Mouse (Mus musculus) regulatory T cell (primary cell): Measurements from ENCODE around the gene Cdh13.
"Not testable (repeated sequence)": the region's sequence is repeated elsewhere in the genome, so short reads cannot be mapped to it uniquely, and the experiment has no call there.

Source experiments
- in situ Hi-C: fragments of 300-600 bp; cut with MboI, MseI; formaldehyde crosslinking; loops from one replicate; pipeline ENCODE4 v1.15.1; 2025; ENCODE audit warnings: high pct_unique_total_duplicates

Gene Cdh13

DNA sequence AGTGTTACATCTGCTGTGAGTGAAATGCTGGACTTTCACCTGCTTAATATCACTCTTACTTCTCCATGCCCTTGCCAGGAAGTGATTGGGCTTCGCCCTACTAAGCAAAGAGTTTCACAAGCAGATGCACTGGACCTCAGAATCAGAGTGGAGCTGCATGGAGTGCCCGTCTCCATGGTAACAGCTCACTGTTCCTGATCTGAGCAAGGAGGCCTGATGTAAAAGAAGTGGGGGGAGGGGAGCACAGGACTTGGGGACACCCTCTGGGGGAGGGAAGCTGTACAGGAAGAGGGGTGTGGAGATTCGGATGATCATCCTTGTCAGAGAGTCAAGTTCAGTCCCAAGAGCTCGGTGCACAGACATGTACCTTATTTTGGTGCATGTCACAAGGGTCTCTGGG lies 384.2 kb downstream of the Cdh13 start:
- in situ Hi-C loops: no loop called here

DNA sequence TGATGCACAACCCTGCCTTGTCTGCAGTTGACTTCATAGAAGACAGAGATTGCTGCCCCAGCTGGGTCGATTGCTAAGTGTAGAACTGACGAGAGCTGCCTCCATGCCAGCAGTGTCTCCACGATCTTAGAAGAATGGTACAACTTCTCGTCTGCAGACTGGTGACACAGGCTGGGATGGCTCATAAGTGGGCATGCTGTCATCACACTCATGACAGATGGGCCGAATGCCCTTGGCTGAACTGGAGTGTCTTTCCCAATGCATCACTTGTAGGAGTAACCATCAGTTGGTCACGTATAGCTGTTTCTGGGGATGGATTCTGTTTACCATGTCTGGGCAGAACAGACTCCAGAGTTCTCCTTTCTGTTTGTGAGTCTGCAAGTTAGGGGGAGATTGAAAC lies 392.7 kb downstream of the Cdh13 start:
- in situ Hi-C loops: no loop called here

DNA sequence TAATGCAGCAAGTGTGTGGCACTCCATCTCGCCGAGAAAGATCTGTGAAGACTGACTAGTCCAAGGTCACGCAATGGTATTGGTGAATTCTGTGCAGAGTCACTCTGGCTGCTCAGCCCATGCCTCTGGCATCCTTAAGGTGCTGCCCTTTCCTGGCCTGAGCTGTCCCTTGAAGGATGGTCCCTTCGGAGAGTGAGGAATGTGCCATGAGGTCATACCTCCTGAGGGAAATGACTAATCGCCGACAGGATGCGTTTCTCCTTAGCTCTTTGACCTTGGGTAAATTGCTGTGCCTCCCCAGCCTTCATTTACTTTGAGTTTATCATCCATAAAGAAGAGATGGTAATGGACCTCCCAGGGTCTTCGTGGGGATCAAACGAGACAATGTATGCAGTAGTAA lies 395.8 kb downstream of the Cdh13 start:
- in situ Hi-C loops: no loop called here

DNA sequence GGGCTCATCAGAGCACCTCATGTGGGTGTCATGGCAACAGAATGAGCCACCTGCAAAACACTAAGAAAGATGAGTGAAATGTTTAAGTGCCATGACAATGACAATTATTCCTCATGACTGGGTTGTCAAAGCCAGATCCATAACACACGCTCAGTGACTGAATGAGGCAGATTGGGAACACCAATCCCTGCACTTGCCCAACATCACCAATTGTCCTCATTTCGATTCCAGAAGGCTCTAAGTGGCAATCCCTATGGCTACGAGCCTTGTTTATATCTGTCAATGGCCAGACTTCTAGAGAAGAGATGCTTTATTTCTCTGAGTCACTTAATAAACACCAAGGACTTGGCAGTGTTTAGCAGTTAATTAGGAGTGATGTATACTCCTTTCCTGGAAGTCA lies 399.9 kb downstream of the Cdh13 start:
- in situ Hi-C loops: no loop called here

DNA sequence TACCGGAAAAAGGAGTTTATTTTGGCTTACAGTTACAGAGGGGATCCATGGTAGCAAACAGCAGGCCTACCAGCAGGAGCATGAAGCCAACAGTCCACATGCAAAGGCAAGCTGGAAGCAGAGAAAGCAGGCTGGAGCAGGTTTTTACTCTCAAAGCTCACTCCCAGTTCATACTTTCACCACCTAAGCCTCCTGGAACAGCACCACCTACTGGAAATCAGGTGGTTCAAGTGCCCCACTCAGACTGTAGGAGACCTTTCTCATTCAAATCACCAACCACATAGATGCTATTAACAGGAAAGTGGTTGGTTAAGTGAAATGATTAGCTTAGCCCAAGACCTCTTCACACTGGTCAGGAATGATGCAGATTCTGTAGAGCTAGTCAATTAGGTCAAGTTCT lies 402.3 kb downstream of the Cdh13 start:
- in situ Hi-C loops: no loop called here

DNA sequence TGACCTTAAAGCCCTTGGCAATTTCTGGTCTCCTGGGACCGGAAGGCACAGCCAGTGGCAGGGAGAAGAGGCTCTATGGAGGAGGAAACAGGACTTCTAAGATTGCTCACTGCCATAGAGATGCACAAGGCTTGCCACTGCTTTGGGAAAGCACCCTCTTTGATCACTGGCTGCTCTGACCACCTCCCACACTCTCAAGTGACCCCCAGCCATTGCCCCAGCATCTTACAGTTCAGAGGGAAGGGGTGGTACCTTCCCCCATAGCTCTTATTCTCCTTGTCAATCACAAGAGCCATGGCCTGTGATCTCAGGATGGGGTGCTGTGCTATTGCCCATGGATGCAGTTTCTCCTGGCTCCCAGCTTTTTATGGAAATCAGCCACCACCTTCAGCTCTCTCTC lies 406.3 kb downstream of the Cdh13 start:
- in situ Hi-C loops: no loop called here

DNA sequence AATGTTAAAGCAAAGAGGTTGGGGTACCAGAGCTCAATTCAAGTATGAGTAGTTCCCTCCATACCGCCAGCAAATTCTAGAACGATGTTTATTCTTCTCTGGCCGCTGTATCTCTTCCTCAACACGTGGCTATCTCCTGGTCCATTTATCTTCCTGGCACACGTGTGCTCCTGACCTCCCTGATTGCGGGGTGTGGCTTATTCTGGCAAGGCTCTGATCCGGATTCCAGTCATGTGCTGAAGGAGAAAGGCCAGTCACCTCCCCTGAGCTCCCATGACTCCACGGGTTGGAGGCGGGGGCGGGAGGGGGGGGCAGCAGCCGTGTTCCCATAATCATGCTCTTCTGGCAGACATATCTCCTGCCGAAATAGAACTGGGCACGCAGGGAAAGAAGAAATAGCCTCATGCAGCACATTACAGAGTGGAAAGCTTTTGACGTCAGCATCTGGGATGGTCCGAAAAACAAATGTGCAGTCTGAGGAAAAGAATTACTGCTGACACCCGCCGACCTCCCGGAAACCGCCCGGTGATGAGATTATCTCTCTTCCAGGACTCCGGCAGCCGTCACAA lies 417.9 kb downstream of the Cdh13 start:
- in situ Hi-C loops: no loop called here

DNA sequence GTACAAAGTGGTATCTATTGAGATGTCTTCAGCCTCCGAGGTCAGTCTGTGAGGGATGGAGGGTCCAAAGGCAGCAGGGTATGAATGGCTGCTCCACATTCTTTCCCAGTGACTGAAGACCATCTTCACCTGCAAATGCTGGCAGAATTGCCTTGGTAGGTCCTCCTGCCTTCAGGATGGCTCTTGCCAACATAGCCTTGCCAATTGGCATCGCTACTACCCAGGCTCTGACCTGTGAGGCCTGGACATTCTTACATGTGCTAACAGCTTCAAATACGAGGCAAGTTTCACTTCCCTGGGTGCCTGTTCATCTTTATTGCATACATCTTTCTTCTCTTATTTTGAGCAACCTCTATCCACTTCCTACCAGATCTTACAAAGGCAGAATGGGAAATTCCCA lies 425.8 kb downstream of the Cdh13 start:
- in situ Hi-C loops: no loop called here

DNA sequence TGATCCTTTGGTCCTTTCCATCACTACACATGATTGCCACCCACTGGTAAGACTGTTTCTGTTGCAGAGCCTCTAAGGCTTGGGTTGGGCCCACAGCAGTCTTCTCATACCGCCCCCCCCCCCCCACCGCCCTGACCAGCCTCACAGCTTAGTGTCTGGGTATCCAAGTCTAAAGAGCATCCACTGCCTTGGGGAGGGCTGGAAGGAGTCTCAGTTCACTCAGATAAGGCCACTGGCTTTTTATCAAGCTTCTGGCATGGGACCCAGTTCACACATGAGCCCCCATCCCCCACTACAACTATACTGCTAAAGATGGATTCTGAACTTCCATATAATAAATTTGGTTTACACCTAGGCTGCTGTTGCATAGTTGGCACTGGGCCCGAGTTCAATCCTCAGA lies 428.1 kb downstream of the Cdh13 start:
- in situ Hi-C loops: no loop called here

DNA sequence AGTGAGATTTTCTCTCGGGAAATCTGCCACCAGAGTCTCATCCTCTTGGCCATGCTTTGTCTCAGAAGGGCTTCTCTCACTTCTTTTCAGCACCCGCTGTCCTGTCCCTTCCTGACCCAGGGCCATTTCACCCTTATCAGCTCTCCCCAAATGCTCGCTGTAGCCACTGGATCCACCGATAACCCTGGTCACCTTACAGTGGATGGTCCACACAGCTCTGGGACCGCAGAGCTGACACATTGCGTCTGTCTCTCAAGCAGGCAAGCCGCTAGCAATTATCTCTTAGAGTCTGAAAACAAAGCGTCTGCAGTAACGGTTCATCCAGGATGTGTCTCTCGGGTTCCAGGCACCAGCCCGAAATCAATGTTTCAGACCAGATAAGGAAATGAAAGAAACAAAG lies 429.6 kb downstream of the Cdh13 start:
- in situ Hi-C loops: no loop called here

DNA sequence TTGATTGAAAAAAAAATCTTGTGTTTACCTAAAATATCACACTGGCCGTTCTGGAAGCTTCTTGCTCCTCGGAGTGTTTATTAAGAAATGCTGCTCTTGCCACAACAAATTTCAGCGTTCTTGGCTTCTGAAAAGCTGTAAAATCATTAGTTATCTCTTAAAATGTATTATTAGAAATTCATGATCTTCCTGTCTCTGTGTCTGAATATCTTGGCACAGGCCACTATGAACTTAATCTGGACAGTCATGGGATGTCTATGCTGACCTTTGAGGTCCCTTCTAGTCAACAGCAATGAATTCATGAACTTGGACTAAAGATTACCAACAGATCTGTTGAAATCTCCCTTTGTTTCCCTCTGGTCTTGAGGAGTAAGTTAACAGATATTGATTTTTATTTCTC lies 430.1 kb downstream of the Cdh13 start:
- in situ Hi-C loops: no loop called here

DNA sequence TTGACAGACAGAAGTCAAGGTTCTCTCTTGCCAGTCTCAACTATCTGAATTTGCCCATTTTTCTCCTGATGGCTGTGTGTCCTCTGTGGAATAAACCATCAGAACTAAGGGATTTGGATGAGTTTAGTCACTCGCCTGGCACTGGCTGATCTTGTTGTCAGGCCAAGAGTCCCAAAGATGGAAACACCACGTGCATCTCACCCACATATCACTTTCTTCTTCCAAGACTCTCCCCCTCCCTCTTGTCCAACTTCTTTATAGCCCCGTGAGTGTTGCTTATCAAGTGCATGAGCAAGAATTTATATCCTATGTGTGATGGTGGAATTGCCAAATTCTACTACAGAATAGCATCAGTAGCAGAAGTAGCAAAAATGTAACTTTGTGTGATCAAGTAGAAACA lies 439.4 kb downstream of the Cdh13 start:
- in situ Hi-C loops: no loop called here

DNA sequence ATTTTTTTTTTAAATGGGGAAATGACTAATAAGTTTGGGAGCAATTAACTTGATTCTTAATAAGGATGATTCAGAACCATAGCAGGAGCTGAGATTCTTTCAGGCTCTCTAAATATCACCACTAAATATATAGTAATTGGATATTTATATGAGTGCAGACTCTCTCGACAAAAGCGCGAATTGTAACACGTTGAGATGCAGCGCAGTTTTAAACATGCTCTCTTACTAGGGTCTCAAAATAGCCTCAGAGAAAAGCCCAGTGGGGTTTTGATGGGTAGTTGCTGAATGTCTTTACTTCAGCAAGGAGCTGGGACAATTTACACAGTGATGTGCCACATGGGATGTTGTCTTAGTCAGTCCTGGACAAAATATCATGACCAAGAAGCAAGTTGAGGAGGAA lies 442.1 kb downstream of the Cdh13 start:
- in situ Hi-C loops: no loop called here

DNA sequence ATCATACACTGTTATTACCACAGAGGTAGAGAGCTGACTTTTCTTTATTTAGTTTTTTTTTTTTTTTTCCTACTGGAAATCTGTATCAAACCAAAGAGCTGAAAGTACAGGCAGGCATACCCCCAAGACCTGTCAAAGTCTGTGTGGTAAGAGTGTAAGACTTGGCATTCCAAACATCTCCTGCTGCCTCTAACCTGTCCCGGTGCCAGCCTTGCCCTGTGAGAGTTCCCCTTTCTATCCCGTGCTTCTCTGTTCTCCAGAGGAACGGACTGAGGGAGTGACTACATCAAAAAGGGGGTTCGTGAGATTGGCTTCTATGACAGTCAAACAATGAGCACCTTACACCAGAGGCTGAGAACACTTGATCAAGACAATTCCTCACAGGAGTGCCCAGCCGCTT lies 458.2 kb downstream of the Cdh13 start:
- in situ Hi-C loops: no loop called here

DNA sequence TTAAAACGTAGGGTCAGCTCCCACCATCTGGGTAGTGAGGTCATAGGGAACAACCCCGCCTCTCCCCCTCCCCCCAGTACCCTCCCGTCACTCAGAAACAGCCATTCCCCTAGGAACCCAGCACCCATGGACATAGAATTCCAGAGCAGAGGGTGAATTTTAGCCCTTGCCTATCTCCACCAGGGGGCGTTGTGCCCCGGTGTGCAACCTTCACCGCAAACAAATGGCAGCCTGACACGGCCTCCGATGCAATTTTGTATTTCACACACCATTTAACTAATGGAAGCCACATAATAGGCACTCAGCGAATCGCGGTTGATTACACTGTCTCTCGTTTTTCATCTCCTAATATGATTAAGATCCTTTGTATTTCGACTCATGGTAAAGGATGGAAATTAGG lies 461.5 kb downstream of the Cdh13 start:
- in situ Hi-C loops: no loop called here

DNA sequence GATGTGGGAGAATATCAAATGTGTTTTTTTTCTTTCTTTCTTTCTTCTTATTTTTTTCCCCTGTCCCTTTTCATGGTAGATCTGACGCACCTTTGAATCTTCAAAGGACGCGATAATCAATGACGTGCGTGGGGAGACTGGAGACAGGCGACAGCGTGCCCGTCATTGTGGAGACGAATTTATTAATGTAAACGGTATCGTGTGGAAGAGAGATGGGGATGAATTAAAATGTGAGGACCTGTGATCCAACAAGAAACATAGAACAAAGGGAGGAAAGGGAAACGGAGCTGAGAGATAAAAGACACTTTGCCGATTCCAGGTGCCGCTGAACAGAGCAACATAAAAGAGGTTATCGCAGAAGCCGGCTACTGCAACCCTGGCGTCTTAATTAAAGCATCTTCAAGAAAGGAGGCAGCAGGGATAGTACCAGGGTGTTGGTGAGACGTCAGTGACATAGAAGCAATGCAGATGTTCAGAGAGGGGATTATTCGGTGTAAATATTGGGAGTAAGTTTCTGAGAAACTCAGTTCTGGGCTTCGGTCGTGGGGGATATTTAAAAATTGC lies 464.6 kb downstream of the Cdh13 start:
- in situ Hi-C loops: no loop called here

DNA sequence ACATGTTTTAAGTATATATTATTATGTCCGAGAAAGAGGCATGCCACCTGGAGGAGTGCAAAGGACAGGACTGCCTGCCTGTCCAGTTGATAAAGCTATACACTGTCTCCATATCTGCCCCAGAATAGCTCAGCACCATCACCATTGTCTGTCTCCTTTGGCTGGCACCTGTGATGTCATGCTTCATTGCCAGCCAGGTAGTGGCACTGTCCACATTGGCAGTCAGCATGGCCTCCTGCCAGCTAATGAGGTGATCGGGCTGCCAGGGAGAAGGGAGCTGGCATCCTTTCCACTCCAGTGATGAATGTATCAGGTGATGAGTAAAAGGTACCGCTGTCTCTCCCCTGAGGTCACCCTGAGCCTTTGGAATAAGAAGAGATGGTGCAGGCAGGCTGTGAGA lies 465.7 kb downstream of the Cdh13 start:
- in situ Hi-C loops: no loop called here

DNA sequence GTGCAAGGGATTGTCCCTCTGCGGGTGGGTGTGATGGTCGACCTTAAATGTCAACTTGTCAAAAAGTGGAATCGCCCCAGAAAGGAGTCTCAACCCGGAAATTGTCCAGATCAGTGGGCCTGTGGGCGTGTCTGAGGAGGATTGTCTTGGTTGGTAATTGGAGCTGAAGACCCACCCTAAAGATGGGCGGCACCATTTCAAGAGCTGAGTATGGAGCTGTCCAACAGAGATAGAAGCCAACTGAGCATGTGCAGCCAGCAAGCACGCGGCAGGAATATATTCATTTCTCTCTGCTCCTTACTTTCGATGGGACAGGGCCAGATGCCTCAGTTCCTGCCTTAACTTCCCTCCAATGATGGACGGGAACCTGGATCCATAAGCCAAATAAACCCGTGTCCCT lies 466.3 kb downstream of the Cdh13 start:
- in situ Hi-C loops: no loop called here

DNA sequence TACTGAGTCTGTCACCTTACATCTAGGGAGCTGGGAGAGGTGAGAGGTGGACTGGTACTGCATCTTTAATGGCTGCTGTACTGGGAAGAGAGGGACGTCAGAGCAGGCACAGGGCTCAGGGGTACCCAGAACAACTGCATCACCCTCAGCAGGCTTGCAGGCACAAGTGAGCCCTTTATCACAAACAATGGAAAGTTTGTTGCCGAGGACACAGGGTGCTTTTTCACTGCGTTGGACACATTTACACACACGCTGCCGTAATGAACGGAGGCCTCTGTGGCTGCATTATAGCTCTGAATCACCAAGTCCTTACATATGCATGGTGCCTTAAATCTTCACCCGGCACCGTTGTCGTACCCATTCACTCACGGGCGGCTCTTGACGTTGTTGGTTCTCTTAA lies 470.2 kb downstream of the Cdh13 start:
- in situ Hi-C loops: no loop called here

DNA sequence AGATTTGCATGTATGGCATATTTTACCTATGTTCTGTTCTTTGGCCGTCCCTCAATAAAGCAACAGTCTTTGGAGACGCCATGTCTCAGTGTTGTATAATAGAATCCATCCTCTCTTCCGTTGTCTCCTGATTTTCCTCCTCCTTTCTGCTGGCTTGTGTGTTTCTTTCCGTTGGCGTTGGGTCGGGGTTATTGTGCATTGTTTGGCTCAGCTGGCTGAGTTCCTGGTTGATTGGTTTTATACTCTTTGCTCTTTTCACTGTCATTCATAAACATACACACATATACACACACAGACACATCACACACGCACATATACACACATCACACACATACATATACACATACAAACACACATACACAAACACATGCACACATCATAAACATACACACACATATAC lies 470.6 kb downstream of the Cdh13 start:
- in situ Hi-C loops: no loop called here

DNA sequence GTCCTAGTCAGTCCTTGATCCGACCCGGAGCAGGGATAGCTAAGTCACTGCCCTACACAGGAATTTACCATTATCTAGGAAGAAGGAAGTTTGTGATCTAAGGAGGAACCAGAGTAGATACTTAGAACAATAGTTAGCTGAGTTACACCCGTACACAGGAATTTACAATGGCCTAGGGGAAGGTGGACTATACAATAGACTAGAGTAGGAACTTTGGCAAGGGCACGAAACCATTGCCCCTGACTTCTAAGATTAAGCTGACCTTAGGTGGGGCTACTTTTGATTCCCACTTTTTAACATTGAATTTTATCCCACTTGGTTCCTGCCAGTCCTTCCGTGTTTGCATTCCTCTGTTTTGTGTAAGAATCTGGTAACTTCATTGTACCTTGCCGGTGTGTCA lies 494.0 kb downstream of the Cdh13 start:
- in situ Hi-C loops: not testable (repeated sequence)

DNA sequence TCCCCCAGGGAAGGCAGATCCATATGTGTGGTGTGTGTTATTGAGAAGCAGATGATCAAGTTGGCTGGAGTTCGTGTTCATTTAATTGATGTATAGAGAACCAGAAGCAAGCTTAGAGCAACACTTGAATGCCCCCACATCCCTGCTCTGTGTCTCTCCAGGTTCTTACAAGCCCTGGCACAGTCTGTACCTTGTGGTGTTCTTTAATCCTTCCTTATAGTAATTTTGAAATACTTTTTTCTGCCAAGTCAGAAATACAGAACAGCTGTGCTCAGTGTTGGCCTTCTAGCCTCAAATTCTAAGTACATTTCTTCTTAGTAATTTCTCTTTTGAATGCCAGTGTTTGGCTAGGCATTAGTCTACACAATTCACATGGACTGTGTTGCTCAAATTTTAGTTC lies 494.8 kb downstream of the Cdh13 start:
- in situ Hi-C loops: no loop called here

DNA sequence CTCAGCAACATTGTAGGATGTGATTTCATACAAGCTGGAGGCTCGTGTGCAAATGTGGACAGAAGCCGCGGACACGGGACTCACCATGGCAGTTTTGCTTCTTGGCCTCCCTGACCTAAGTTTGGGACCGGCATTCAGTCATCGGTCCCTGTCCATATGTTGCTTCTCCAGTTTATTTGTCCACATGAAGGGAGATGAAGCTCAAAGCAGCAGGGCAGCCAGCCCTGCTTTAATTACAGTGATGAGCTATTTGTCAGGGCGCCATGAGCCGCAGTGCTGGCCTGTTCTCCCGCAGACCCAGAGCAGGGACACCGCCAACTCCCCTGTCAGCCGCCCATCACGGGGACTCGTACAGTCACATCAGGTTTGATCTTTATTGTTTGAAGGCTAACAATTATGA lies 502.1 kb downstream of the Cdh13 start:
- in situ Hi-C loops: no loop called here

DNA sequence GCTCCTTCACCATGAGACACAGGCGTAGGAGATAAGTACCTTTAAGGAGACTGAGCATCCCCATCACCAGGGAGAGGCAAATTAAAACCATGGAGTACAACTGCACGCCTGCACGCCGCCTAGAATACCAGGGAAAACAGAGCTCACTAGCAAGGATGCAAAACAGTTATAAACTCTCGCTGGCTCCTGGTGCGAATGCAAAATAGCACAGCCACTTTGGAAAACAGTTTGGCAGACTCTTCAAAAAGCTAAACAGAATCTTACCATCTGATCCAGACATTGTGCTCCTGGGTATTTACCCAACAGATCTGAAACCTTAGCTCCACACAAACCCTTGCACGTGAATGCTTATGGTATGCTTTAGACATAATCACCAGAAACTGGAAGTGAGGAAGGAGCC lies 506.1 kb downstream of the Cdh13 start:
- in situ Hi-C loops: no loop called here
